Mouse (Mus musculus) heart, postnatal 0 days (tissue): Measurements from ENCODE around the gene Plekhg2.

Experiments used
- CTCF ChIP-seq: IDR thresholded peaks from 2 replicates; pipeline ENCODE4 v1.5.1; 2016; ENCODE audit warnings: antibody characterized with exemption, control low read depth, low read depth
- EP300 ChIP-seq: IDR thresholded peaks from 2 replicates; pipeline ENCODE4 v1.6.1; 2016; ENCODE audit warnings: antibody characterized with exemption, low read depth

GRCm38 (mm10) chr7:28374647-28375046 is 2.2 kb upstream of the Plekhg2 start:
- TF ChIP-seq CTCF (no peak), EP300 (no peak)
